Mouse (Mus musculus) E14TG2a.4 (cell line): Measurements from ENCODE around the gene Gramd4.
A peak's percentile ranks its signal among the peaks of the same experiment; 100 is the strongest.

Experiments
- H3K27me3 ChIP-seq: 2 replicates; pipeline ENCODE4 v1.6.1; 2014; ENCODE audit warnings: low read length, control low read depth; ENCODE audit not compliant: insufficient read depth
- H3K36me3 ChIP-seq: 2 replicates; pipeline ENCODE4 v1.6.1; 2014; ENCODE audit warnings: low read length, control low read depth; ENCODE audit not compliant: insufficient read depth
- H3K4me1 ChIP-seq: replicated peaks from 2 replicates; pipeline ENCODE4 v1.6.1; 2014; ENCODE audit warnings: low read depth, low read length, control low read depth
- H3K4me3 ChIP-seq: replicated peaks from 2 replicates; pipeline ENCODE4 v1.5.1; 2014; ENCODE audit warnings: mild to moderate bottlenecking, low read length
- H3K9me3 ChIP-seq: 2 replicates; pipeline ENCODE4 v1.6.1; 2014; ENCODE audit warnings: low read length, control low read depth
- CTCF ChIP-seq: conservative IDR thresholded peaks from 2 replicates; pipeline ENCODE4 v1.5.1; 2014; ENCODE audit warnings: low read length
- NANOG ChIP-seq: IDR thresholded peaks from 2 replicates; pipeline ENCODE4 v1.6.1; 2014; ENCODE audit warnings: borderline replicate concordance, low read length, mixed read lengths
- POU5F1 ChIP-seq: IDR thresholded peaks from 2 replicates; pipeline ENCODE4 v1.6.1; 2014; ENCODE audit warnings: low read length, borderline replicate concordance

Gramd4 gene

DNA sequence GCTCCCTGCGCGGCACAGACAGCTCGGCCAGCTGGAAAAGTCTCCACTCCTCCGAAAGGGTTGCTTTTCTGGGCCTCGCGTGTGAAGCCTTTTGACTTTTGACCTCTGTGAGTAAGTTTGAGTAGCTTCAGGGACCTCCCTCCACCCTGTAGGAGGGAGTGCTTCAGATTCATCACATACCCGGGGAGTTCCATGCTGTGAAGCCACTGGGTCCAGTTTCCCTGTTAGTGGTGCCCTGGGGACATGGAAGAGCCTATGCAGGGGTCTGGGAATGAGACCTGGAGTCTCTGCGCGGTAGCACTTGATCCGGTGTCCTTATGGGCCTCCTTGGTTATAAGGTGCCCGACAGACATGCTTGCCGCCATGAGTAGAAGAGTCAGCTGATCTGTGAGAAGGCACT is 24.2 kb downstream of the Gramd4 start:
- TF ChIP-seq NANOG (no peak), CTCF (no peak), POU5F1 (no peak)
- Histone ChIP-seq H3K4me1 (peaks cover 30% of the 10 kb centered on the region), H3K9me3 (no peaks in the 10 kb centered on the region), H3K36me3 (no peaks in the 10 kb centered on the region), H3K27me3 (peaks cover 4% of the 10 kb centered on the region; the same call in 1 of the 2 replicates), H3K4me3 (no peak overlapping the region)

DNA sequence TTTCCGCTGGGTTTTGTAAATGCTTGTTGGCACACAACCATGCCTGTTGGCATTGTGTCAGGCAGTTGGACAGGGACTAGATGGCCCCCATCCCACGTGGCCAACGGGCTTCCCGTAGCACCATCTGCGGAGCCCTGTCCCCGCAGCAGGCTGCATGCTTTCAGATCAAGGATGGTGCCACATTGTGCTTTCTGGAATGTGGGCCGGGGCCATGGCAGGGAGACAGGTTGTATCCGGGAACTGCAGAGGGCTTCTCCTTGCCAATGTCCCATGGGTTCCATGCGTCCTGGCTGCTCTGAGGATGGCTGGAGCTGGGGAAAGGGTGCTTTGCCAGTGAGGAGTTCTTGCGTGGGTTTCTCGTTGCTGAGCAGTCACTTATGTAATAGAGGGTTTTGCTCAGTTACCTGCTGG is 25.1 kb downstream of the Gramd4 start:
- Histone ChIP-seq H3K36me3 (no peaks in the 10 kb centered on the region), H3K4me1 (peaks cover 37% of the 10 kb centered on the region), H3K9me3 (no peaks in the 10 kb centered on the region), H3K27me3 (peaks cover 4% of the 10 kb centered on the region; the same call in 1 of the 2 replicates), H3K4me3 (no peak overlapping the region)
- TF ChIP-seq CTCF = no peak
- TF ChIP-seq NANOG = no peak
- TF ChIP-seq POU5F1 = no peak

DNA sequence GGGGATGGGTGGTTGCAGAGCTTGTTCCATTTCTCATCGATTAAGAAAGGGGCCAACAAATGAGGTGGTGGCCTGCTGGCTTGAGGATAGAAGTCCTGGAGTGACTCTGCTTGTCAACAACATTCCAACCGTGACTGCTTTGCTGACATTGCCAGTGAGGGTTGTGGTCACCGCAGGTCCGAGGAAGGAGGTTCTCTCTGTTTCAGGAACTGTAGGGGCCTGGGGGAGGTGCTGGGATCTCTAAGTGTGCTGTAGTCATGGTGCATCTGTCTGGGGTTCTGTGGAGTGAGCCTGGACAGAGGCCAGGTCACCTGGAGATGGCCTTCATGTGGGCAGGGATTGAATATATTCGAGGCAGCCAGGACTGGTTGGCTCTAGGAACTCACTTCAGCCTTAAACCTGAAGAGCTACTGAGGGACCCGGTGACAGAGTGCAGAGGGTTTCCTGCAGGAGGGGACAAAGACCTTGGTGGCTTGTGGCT is 25.8 kb downstream of the Gramd4 start:
- Histone ChIP-seq H3K9me3 (no peaks in the 10 kb centered on the region), H3K27me3 (peaks cover 4% of the 10 kb centered on the region; the same call in 1 of the 2 replicates), H3K4me1 (peaks cover 42% of the 10 kb centered on the region), H3K36me3 (no peaks in the 10 kb centered on the region), H3K4me3 (no peak overlapping the region)
- TF ChIP-seq CTCF (no peak), POU5F1 (no peak), NANOG (no peak)

DNA sequence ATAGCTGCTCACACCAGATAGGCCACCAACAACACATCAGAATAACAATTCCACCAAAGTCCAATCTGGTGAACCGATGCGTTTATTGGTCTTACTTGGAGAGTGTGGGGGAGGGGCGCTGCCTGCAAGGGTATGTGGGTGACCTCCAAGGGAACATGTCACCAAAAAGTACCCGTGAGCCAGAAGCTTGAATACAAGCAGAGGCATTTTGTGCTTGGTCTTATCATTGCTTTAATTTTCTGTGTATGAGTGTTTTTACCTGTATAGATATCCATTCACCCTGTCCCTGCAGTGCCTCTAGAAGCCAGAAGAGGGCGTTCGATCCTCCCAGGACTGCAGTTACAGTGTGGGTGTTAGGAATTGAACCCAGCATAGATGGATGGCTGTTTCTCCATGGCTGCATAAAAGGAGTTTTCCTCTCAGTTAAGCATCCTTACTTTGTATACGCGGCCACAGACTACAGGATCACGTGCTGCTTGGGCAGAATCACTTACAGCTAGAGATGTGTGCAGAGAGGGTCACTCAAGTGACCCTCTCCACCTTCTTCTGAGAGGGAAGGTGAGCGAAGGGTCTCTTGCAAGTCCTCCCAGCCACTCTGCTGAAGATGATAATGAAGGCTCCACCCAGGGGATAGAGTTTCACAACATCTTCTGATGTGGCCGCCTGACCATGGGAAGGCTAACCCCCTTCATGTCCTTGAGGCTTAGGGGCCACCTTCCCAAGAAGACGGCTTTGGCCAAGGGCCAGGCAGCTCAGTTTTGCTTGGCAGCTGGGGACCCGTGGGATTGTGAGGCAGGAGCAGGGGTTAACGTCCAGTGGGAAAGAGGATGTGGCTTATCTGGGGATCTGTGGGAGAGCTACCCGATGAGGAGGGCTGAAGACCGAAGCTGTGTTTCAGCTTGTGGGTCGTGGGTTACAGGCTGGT is 28.1 kb downstream of the Gramd4 start:
- Histone ChIP-seq H3K27me3 (peaks cover 4% of the 10 kb centered on the region; the same call in 1 of the 2 replicates), H3K36me3 (no peaks in the 10 kb centered on the region), H3K4me1 (peaks cover 55% of the 10 kb centered on the region), H3K4me3 (no peak overlapping the region), H3K9me3 (no peaks in the 10 kb centered on the region)
- TF ChIP-seq CTCF = peak; percentile 91
- TF ChIP-seq POU5F1 = no peak

DNA sequence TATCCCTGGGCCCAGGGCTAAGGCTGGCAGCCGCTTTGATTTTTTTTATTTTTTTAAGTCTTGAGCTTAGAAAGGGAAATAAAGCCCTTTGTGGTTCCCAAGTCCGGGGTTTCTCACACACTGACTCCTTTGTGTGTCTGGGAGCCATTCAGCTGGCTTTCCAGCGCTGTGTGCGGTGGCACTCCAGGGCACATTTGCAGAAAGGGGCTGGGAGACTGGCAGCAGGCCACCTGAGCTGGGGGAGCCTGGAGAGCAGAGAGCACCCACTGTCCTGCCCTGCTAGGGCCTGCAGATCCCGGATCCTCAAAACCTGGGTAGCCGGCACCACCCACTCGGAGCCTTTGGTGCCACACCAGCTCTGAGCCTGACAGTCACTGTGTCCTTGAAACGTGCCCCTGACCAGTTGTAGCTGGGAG is 28.8 kb downstream of the Gramd4 start:
- peaks cover 63% of the 10 kb centered on the region for H3K4me1 ChIP-seq
- H3K36me3 ChIP-seq = no peaks in the 10 kb centered on the region
- peaks cover 4% of the 10 kb centered on the region; the same call in 1 of the 2 replicates for H3K27me3 ChIP-seq
- no peak for TF ChIP-seq POU5F1
- TF ChIP-seq CTCF = no peak
- TF ChIP-seq NANOG = no peak
- H3K4me3 ChIP-seq = no peak overlapping the region
- no peaks in the 10 kb centered on the region for H3K9me3 ChIP-seq

DNA sequence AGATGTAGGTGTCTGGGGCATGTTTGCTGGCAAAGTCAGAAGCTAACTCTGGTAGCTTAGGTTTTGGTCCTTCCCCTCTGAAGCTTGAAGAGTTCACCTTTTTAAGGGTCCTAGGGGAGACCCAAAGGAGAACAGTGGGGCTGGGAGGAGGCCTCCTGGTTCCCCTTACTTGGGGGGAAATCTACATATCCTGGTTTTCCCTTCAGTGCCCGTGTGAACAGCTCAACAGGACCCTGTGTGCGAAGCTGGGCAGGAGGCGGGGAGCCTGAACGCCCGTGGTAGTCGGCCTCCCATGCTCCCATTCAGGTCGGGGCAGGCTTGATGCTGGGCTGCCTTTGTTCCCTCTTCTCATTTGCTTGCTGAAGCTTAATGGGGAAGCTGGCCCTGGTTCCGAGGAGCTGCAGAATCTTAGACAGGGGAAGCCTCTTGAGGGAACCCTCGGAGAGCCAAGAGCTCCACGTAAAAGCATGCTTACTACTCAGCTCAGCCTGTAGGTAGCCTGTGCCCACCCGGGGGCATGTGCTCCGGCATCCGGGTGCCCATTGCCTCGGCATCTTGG is 30.2 kb downstream of the Gramd4 start:
- TF ChIP-seq POU5F1 (no peak), NANOG (no peak), CTCF (no peak)
- Histone ChIP-seq H3K9me3 (no peaks in the 10 kb centered on the region), H3K4me3 (no peak overlapping the region), H3K36me3 (no peaks in the 10 kb centered on the region), H3K27me3 (no peaks in the 10 kb centered on the region), H3K4me1 (peaks cover 58% of the 10 kb centered on the region)

DNA sequence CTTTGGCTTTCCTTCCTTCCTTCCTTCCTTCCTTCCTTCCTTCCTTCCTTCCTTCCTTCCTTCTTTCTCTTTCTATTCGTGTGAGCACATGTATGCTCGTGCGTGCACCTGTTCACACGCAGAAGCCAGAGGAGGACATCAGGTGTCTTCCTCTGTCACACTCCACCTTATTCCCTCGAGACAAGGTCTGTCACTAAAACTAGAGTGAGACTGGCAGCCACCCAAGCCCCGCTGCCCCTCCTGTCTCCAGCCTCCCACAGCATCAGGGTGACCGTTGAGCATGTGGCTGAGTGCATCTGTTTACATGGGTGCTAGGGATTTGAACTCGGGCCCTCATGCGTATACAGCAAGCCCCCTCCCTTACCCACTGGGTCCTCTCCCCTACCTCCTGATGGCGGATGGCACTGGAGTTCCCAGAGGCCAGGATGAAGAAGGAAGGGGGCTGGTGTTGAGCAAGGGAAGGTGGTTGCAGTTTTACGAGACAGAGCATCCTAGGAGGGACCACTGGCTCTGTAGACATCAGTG is 30.8 kb downstream of the Gramd4 start:
- no peak overlapping the region for H3K4me3 ChIP-seq
- H3K4me1 ChIP-seq = peaks cover 58% of the 10 kb centered on the region
- TF ChIP-seq CTCF (no peak), NANOG (no peak), POU5F1 (no peak)
- no peaks in the 10 kb centered on the region for H3K27me3 ChIP-seq
- no peaks in the 10 kb centered on the region for H3K36me3 ChIP-seq
- H3K9me3 ChIP-seq = no peaks in the 10 kb centered on the region

DNA sequence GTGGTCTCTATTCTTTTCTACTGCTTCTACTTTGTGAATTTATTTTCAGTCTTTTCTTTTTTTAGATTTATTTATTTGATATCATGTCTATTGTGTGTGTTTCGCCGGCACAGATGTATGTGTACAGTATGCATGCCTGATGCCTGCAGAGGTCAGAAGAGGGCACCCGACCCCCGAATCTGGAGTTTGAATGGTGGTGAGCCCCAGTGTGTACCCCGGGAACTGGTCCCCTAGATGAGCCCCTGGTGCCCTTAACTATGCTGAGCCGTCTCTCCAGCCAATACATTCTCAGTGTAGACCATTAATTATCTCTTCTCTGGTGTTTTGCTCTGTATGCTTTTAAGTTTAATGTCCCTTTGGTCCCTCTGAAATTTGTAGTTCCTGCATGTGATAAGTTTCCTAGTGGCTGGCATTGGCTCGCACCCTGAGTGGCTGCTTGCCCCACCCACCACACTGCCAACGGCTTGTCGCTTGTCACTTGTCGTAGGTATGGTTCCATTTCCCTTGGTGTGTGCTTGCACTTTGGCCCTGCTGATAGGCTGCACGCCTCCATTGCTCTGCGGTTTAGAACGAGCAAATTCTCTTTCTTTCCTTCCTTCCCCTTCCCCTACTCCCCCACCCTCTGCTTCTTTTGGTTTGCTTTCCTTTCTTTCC is 31.7 kb downstream of the Gramd4 start:
- Histone ChIP-seq H3K9me3 (no peaks in the 10 kb centered on the region), H3K36me3 (no peaks in the 10 kb centered on the region), H3K4me1 (peaks cover 58% of the 10 kb centered on the region), H3K4me3 (no peak overlapping the region), H3K27me3 (no peaks in the 10 kb centered on the region)
- TF ChIP-seq POU5F1 (no peak), NANOG (no peak), CTCF (no peak)
